Mouse (Mus musculus) forebrain, embryonic 11.5 days (tissue): ENCODE results near the gene Ash1l. TPM values are rescaled to one million over a fixed set of nuclear protein-coding genes. Genes with fewer than 3 reads are reported as not detected.

Experiments used
- ATAC-seq: fragments of 200-750 bp; cut with Nextera tagmentation; replicated peaks from 2 replicates; pipeline ENCODE4 v1.8.0; 2017; ENCODE audit warnings: moderate TSS enrichment; ENCODE audit not compliant: low FRiP score
- DNase-seq: peaks from one replicate; pipeline ENCODE4 v3.0.0-alpha.2; 2017; ENCODE audit warnings: low spot score
- H3K27ac ChIP-seq: fragments of 300-500 bp; sonication (generic); 2 replicates; pipeline ENCODE4 v1.5.1; 2014; ENCODE audit warnings: low read depth, low read length
- H3K27me3 ChIP-seq: fragments of 300-500 bp; sonication (generic); 2 replicates; pipeline ENCODE4 v1.6.1; 2014; ENCODE audit warnings: mild to moderate bottlenecking, low read length, mixed read lengths; ENCODE audit not compliant: control insufficient read depth, insufficient read depth
- H3K36me3 ChIP-seq: fragments of 300-500 bp; sonication (generic); 2 replicates; pipeline ENCODE4 v1.6.1; 2014; ENCODE audit warnings: mild to moderate bottlenecking, low read length, moderate library complexity, mixed read lengths; ENCODE audit not compliant: control insufficient read depth, insufficient read depth
- H3K4me1 ChIP-seq: fragments of 300-500 bp; sonication (generic); replicated peaks from 2 replicates; pipeline ENCODE4 v1.6.1; 2014; ENCODE audit warnings: low read length, mixed read lengths; ENCODE audit not compliant: control insufficient read depth, insufficient read depth
- H3K4me2 ChIP-seq: fragments of 300-500 bp; sonication (generic); 2 replicates; pipeline ENCODE4 v1.6.1; 2014; ENCODE audit warnings: low read depth, mild to moderate bottlenecking, low read length, moderate library complexity, mixed read lengths; ENCODE audit not compliant: severe bottlenecking
- H3K4me3 ChIP-seq: fragments of 300-500 bp; sonication (generic); 2 replicates; pipeline ENCODE4 v1.5.1; 2014; ENCODE audit warnings: low read depth, low read length
- H3K9ac ChIP-seq: fragments of 300-500 bp; sonication (generic); 2 replicates; pipeline ENCODE4 v1.6.1; 2014; ENCODE audit warnings: low read length
- H3K9me3 ChIP-seq: fragments of 300-500 bp; sonication (generic); 2 replicates; pipeline ENCODE4 v1.6.1; 2016; ENCODE audit warnings: low read length, mixed read lengths; ENCODE audit not compliant: control insufficient read depth
- WGBS: fragments of 180-500 bp; shearing (Covaris S2); extraction: QIAGEN DNeasy Blood & Tissue Kit; methylation state at CpG from one replicate; pipeline ENCODE4 v1.1.7; 2014; 5-methylcytosine and 5-hydroxymethylcytosine counted together
- polyA plus RNA-seq: library from polyadenylated mRNA; unstranded; fragments of >200 nt; fragmentation: Nextera tagmentation; extraction: Ambion mirVana; gene quantifications from 2 replicates; pipeline ENCODE4 v1.2.1, GENCODE M21; 2014

The Ash1l gene
- polyA plus RNA-seq, 1 experiment from 2014 or later, result 20.7 TPM

GRCm38 (mm10) chr3:89102495-89103290, 152.3 kb downstream of the Ash1l start:
- Histone ChIP-seq H3K27ac (peak overlapping the region; percentile 76), H3K27me3 (no peaks in the 10 kb centered on the region), H3K9me3 (no peaks in the 10 kb centered on the region), H3K9ac (peak overlapping the region; percentile 39; the same call in 1 of the 2 replicates), H3K36me3 (peaks cover 3% of the 10 kb centered on the region; the same call in 1 of the 2 replicates), H3K4me3 (peak overlapping the region; percentile 77), H3K4me1 (peaks cover 11% of the 10 kb centered on the region), H3K4me2 (peak overlapping the region; percentile 60)
- WGBS, result 69% methylated on average over 12 of the region's 12 CpGs
- ATAC-seq (no peak), DNase-seq (no peak)

- no peak overlapping the region for H3K9ac ChIP-seq
- no peak overlapping the region for H3K4me3 ChIP-seq
- H3K27me3 ChIP-seq, result no peaks in the 10 kb centered on the region
- H3K4me2 ChIP-seq, result no peak overlapping the region
- ATAC-seq (no peak), DNase-seq (no peak)
- no peak overlapping the region for H3K27ac ChIP-seq
- WGBS, result 82% methylated on average over 4 of the region's 4 CpGs
- no peaks in the 10 kb centered on the region for H3K9me3 ChIP-seq
- H3K36me3 ChIP-seq, result peaks cover 3% of the 10 kb centered on the region; the same call in 1 of the 2 replicates
- H3K4me1 ChIP-seq, result peaks cover 11% of the 10 kb centered on the region
Observed at GRCm38 (mm10) chr3:89103291-89103595, 152.8 kb downstream of the Ash1l start.

GRCm38 (mm10) chr3:89106881-89107280, 156.5 kb downstream of the Ash1l start:
- no peak for DNase-seq
- Histone ChIP-seq H3K4me2 (no peak overlapping the region), H3K9ac (no peak overlapping the region), H3K36me3 (no peaks in the 10 kb centered on the region), H3K27me3 (no peaks in the 10 kb centered on the region), H3K9me3 (no peaks in the 10 kb centered on the region), H3K4me1 (0 out of 2 replicates have a peak, but pooled peaks cover 4% of the 10 kb centered on the region), H3K27ac (no peak overlapping the region), H3K4me3 (no peak overlapping the region)
- no peak for ATAC-seq

- WGBS, result 68% methylated on average over 3 of the region's 3 CpGs
- no peak for DNase-seq
- Histone ChIP-seq H3K9ac (no peak overlapping the region), H3K36me3 (no peaks in the 10 kb centered on the region), H3K27me3 (no peaks in the 10 kb centered on the region), H3K4me3 (no peak overlapping the region), H3K27ac (no peak overlapping the region), H3K4me2 (no peak overlapping the region), H3K9me3 (no peaks in the 10 kb centered on the region), H3K4me1 (0 out of 2 replicates have a peak, but pooled peaks cover 2% of the 10 kb centered on the region)
- no peak for ATAC-seq
Observed at GRCm38 (mm10) chr3:89107545-89107944, 157.1 kb downstream of the Ash1l start.

- Histone ChIP-seq H3K27ac (no peak overlapping the region), H3K27me3 (no peaks in the 10 kb centered on the region), H3K36me3 (no peaks in the 10 kb centered on the region), H3K4me2 (no peak overlapping the region), H3K9me3 (no peaks in the 10 kb centered on the region), H3K9ac (no peak overlapping the region), H3K4me3 (no peak overlapping the region), H3K4me1 (no peaks in the 10 kb centered on the region)
- WGBS, result 78% methylated on average over 1 of the region's 1 CpGs
- no peak for DNase-seq
- no peak for ATAC-seq
Observed at GRCm38 (mm10) chr3:89108146-89108545, 157.7 kb downstream of the Ash1l start.

- no peaks in the 10 kb centered on the region for H3K9me3 ChIP-seq
- H3K4me3 ChIP-seq, result no peak overlapping the region
- no peak for ATAC-seq
- H3K9ac ChIP-seq, result no peak overlapping the region
- no peaks in the 10 kb centered on the region for H3K36me3 ChIP-seq
- H3K27ac ChIP-seq, result no peak overlapping the region
- WGBS, result 92% methylated on average over 4 of the region's 4 CpGs
- no peak for DNase-seq
- no peak overlapping the region for H3K4me2 ChIP-seq
- no peaks in the 10 kb centered on the region for H3K27me3 ChIP-seq
- no peaks in the 10 kb centered on the region for H3K4me1 ChIP-seq
Observed at GRCm38 (mm10) chr3:89113058-89113457, 162.6 kb downstream of the Ash1l start.

- 5% methylated on average over 2 of the region's 2 CpGs for WGBS
- Histone ChIP-seq H3K36me3 (no peaks in the 10 kb centered on the region), H3K4me2 (no peak overlapping the region), H3K9me3 (no peaks in the 10 kb centered on the region), H3K9ac (no peak overlapping the region), H3K4me1 (no peaks in the 10 kb centered on the region), H3K4me3 (no peak overlapping the region), H3K27ac (no peak overlapping the region), H3K27me3 (no peaks in the 10 kb centered on the region)
- ATAC-seq, result no peak
- DNase-seq, result no peak
Observed at GRCm38 (mm10) chr3:89115522-89115921, 165.1 kb downstream of the Ash1l start.

GRCm38 (mm10) chr3:89123313-89123712, 172.9 kb downstream of the Ash1l start:
- Histone ChIP-seq H3K9me3 (no peaks in the 10 kb centered on the region), H3K27ac (no peak overlapping the region), H3K27me3 (no peaks in the 10 kb centered on the region), H3K4me1 (no peaks in the 10 kb centered on the region), H3K4me3 (no peak overlapping the region), H3K9ac (no peak overlapping the region), H3K4me2 (no peak overlapping the region), H3K36me3 (no peaks in the 10 kb centered on the region)
- ATAC-seq (no peak), DNase-seq (no peak)
- WGBS, result 84% methylated on average over 2 of the region's 2 CpGs

- H3K4me1 ChIP-seq, result no peaks in the 10 kb centered on the region
- DNase-seq (no peak), ATAC-seq (no peak)
- no peak overlapping the region for H3K4me2 ChIP-seq
- no peak overlapping the region for H3K27ac ChIP-seq
- H3K9ac ChIP-seq, result no peak overlapping the region
- no peaks in the 10 kb centered on the region for H3K9me3 ChIP-seq
- WGBS, result 86% methylated on average over 3 of the region's 3 CpGs
- no peak overlapping the region for H3K4me3 ChIP-seq
- H3K27me3 ChIP-seq, result no peaks in the 10 kb centered on the region
- no peaks in the 10 kb centered on the region for H3K36me3 ChIP-seq
Observed at GRCm38 (mm10) chr3:89124241-89124640, 173.8 kb downstream of the Ash1l start.
